Mouse (Mus musculus) embryonic fibroblast, embryonic 13.5 days (primary cell): ENCODE measurements around the gene Fcrl1.

Experiments
- CTCF ChIP-seq: IDR thresholded peaks from 2 replicates; pipeline ENCODE4 v1.5.1; 2011; ENCODE audit warnings: mild to moderate bottlenecking, control low read depth, low read length, moderate library complexity, borderline replicate concordance; ENCODE audit not compliant: insufficient read depth
- POLR2A ChIP-seq: IDR thresholded peaks from 2 replicates; pipeline ENCODE4 v1.6.1; 2011; ENCODE audit warnings: low read depth, mild to moderate bottlenecking, control low read depth, low read length, moderate library complexity

- TF ChIP-seq CTCF (no peak), POLR2A (no peak)
These were observed 1.0 kb downstream of the Fcrl1 start for GRCm38 (mm10) chr3:87377228-87377627.
